ENCODE assay signal across 26 mouse cellular contexts in the genomic region with DNA sequence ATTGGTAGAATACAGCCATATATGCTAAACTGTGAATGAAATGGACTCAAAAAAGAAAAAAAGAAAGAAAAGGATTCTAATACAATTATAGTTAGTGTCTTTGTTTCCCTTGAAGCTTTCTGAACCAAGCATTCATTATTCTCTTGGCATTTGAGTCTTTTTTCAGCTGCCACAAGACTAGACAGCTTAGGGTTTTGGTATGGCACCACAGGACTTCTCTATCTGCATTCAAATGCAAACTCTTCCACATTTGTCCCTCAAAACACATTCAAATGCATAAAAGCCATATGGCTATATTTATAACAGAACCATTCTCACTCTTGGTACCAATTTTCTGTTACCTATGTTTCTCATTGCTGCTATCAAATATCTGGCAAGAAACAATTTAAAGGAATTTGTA.
"Had no signal": no experiment of that assay in that cellular context is flagged by ENCODE, and none has a peak within 500 bp of the region (broad histone marks: within the 10 kb centered on the region; RNA-seq: fewer than 3 reads in every experiment).

No protein-coding gene starts in this region.

- H3K9ac ChIP-seq: heart, embryonic 13.5 days; heart, embryonic 15.5 days; hindbrain, embryonic 12.5 days; hindbrain, embryonic 15.5 days; kidney, embryonic 15.5 days; limb, embryonic 13.5 days; limb, embryonic 15.5 days; liver, embryonic 12.5 days had no signal

- DNase-seq: gastrocnemius, postnatal 14 days; gastrocnemius, postnatal 36 days; heart, adult 11 months; heart, adult 2 months; heart, postnatal 14 days; heart, postnatal 36 days; kidney, adult 11 months; kidney, adult 2 months; kidney, adult 9 months; kidney, postnatal 14 days; kidney, postnatal 36 days; layer of hippocampus, adult 9-11 months; layer of hippocampus, postnatal 36 days; left cerebral cortex, postnatal 4 days had no signal

- H3K4me3 ChIP-seq: heart, adult 2 months; heart, embryonic 13.5 days; heart, embryonic 15.5 days; hindbrain, embryonic 12.5 days; hindbrain, embryonic 15.5 days; kidney, embryonic 15.5 days; limb, embryonic 13.5 days; limb, embryonic 15.5 days; liver, embryonic 12.5 days had no signal

- ATAC-seq: hindbrain, postnatal 0 days; intestine, embryonic 16.5 days; liver, embryonic 12.5 days had no signal

- H3K4me2 ChIP-seq: heart, embryonic 11.5 days; heart, embryonic 13.5 days; heart, embryonic 15.5 days; hindbrain, embryonic 12.5 days; hindbrain, embryonic 15.5 days; kidney, embryonic 15.5 days; limb, embryonic 13.5 days; limb, embryonic 15.5 days; liver, embryonic 12.5 days had no signal

- H3K27ac ChIP-seq: heart, adult 2 months; heart, embryonic 13.5 days; heart, embryonic 15.5 days; hindbrain, embryonic 12.5 days; hindbrain, embryonic 15.5 days; hindbrain, postnatal 0 days; kidney, embryonic 15.5 days; kidney, postnatal 0 days; limb, embryonic 13.5 days; limb, embryonic 15.5 days; liver, embryonic 12.5 days had no signal

- H3K9me3 ChIP-seq: heart, embryonic 15.5 days; hindbrain, embryonic 12.5 days; hindbrain, embryonic 15.5 days; kidney, embryonic 15.5 days; limb, embryonic 13.5 days; limb, embryonic 15.5 days; liver, embryonic 12.5 days had no signal

- H3K4me1 ChIP-seq: heart, embryonic 13.5 days; heart, embryonic 15.5 days; hindbrain, embryonic 12.5 days; hindbrain, embryonic 15.5 days; kidney, embryonic 15.5 days; limb, embryonic 13.5 days; limb, embryonic 15.5 days; liver, embryonic 12.5 days had no signal

- H3K27me3 ChIP-seq: heart, embryonic 13.5 days; heart, embryonic 15.5 days; hindbrain, embryonic 12.5 days; hindbrain, embryonic 15.5 days; kidney, embryonic 15.5 days; limb, embryonic 13.5 days; limb, embryonic 15.5 days; liver, embryonic 12.5 days had no signal

- H3K36me3 ChIP-seq: heart, embryonic 13.5 days; heart, embryonic 15.5 days; hindbrain, embryonic 12.5 days; hindbrain, embryonic 15.5 days; kidney, embryonic 15.5 days; limb, embryonic 13.5 days; limb, embryonic 15.5 days; liver, embryonic 12.5 days had no signal
